Mouse (Mus musculus): ENCODE measurements around the gene Atl1. TPM values are rescaled to one million over a fixed set of nuclear protein-coding genes. Genes with fewer than 3 reads are reported as not detected.

The Atl1 gene
- polyA plus RNA-seq, 2 experiments = 0.73 to 1.1 TPM

DNA sequence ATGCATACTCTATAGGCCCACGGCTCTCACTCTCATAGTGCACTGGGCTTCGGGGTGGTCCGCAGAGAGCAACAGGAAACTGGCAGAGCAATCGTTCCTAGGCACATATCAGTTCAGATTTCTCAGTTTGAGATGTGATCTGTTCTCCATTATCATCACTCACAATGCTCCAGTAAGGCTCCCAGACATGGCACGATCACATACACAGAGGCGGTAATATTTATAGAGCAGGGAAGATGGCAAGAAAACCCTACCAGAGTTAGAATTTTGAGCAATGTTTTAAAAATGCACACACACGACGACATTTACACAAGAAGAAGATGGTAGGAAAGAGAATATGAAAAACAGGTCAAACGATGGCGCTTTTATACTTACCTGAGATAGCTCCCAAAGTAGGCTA is 36.0 kb upstream of the Atl1 start:
- ATAC-seq (ENCODE audit: insufficient read depth) = no peak
- TF ChIP-seq CTCF (IDR thresholded peaks at IDR 0.05; ENCODE audit: low read depth) (no peak), EP300 (IDR thresholded peaks at IDR 0.05; ENCODE audit: low read depth) (no peak)
- Histone ChIP-seq H3K9me3 (ENCODE audit: control insufficient read depth, low read length) (no peaks in the 10 kb centered on the region), H3K9ac (replicated peaks) (no peak overlapping the region), H3K4me2 (ENCODE audit: low read depth) (no peak overlapping the region), H3K27ac (no peak overlapping the region), H3K27me3 (ENCODE audit: control insufficient read depth, insufficient read depth, low read length) (no peaks in the 10 kb centered on the region), H3K4me1 (replicated peaks; ENCODE audit: control insufficient read depth in 2 of 2, insufficient read depth in 2 of 2, low read length in 1 of 2) (peaks cover 24 to 27% of the 10 kb centered on the region in 2 experiments), H3K36me3 (replicated peaks; ENCODE audit: control insufficient read depth, insufficient read depth, low read depth) (peaks cover 20% of the 10 kb centered on the region), H3K4me3 (ENCODE audit: insufficient read depth in 1 of 2, low read depth in 2 of 2, low read length in 2 of 2) (no peak overlapping the region)
- DNase-seq (ENCODE audit: low read depth in 3 of 3, low spot score in 3 of 3) = no peak
- WGBS (ENCODE audit: insufficient replicate concordance) = 89% methylated on average over 10 of the region's 10 CpGs

DNA sequence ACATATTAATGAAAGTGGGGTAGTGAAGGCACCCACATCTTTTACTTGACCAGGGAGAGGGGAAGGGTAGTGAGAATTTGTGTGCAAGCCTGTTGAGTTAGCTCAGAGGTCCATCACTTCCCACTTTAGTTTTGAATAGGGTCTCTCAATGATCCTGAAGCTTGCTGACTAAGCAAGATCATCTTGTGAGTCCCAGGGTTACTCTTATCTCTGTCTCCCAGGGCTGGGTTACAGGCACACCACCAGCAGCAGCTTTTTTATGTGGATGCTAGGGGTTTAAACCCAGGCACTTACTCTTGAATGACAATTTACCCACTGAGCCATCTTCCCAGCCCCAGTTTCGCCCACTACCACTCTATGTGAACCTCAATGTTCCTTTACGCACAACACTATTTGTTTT is 34.8 kb upstream of the Atl1 start:
- no peak overlapping the region for H3K4me3 ChIP-seq (ENCODE audit: insufficient read depth in 1 of 2, low read depth in 2 of 2, low read length in 2 of 2)

DNA sequence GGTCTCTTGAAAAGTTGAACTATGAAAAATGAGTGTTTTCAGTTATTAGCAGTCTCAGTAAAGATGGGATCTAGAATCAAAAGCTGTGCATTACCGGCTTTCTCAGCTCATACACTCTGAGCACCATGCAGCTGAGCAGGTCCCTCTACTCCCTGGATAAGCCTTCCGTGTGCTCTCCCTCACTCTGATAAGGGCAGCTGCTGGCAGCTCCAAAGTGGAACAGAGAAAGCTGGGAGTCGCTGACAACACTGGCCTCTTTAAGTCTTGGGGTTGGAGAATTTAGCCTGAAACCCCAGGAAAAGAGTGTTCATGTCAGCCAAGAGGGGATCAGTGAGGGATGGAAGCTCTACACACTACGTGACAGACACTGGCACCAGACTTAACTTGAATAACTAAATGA is 33.6 kb upstream of the Atl1 start:
- peak overlapping the region; percentile 55 for H3K4me2 ChIP-seq (ENCODE audit: low read depth)
- peak overlapping the region; percentile 66 for H3K27ac ChIP-seq
- peaks cover 24 to 26% of the 10 kb centered on the region in 2 experiments for H3K4me1 ChIP-seq (replicated peaks; ENCODE audit: control insufficient read depth in 2 of 2, insufficient read depth in 2 of 2, low read length in 1 of 2)
- peak; percentile 45 to 61 (median 46) for DNase-seq (ENCODE audit: low read depth in 3 of 3, low spot score in 3 of 3)
- no peaks in the 10 kb centered on the region for H3K9me3 ChIP-seq (ENCODE audit: control insufficient read depth, low read length)
- peaks cover 10% of the 10 kb centered on the region for H3K36me3 ChIP-seq (replicated peaks; ENCODE audit: control insufficient read depth, insufficient read depth, low read depth)
- peak overlapping the region; percentile 35 for H3K9ac ChIP-seq (replicated peaks)
- TF ChIP-seq CTCF (IDR thresholded peaks at IDR 0.05; ENCODE audit: low read depth) (no peak), EP300 (IDR thresholded peaks at IDR 0.05; ENCODE audit: low read depth) (peak; percentile 63)
- H3K27me3 ChIP-seq (ENCODE audit: control insufficient read depth, insufficient read depth, low read length) = no peaks in the 10 kb centered on the region
- WGBS (ENCODE audit: insufficient replicate concordance) = 30% methylated on average over 4 of the region's 4 CpGs
- peak; percentile 83 for ATAC-seq (ENCODE audit: insufficient read depth)
- no peak overlapping the region for H3K4me3 ChIP-seq (ENCODE audit: insufficient read depth in 1 of 2, low read depth in 2 of 2, low read length in 2 of 2)

More for the DNA sequence above, 34.8 kb upstream of the Atl1 start:
- no peaks in the 10 kb centered on the region for H3K9me3 ChIP-seq (ENCODE audit: control insufficient read depth, low read length)
- H3K27me3 ChIP-seq (ENCODE audit: control insufficient read depth, insufficient read depth, low read length) = no peaks in the 10 kb centered on the region
- WGBS (ENCODE audit: insufficient replicate concordance) = 53% methylated on average over 2 of the region's 2 CpGs
- H3K9ac ChIP-seq (replicated peaks) = peak overlapping the region; percentile 31
- peaks cover 24 to 27% of the 10 kb centered on the region in 2 experiments for H3K4me1 ChIP-seq (replicated peaks; ENCODE audit: control insufficient read depth in 2 of 2, insufficient read depth in 2 of 2, low read length in 1 of 2)
- no peak for TF ChIP-seq CTCF (IDR thresholded peaks at IDR 0.05; ENCODE audit: low read depth)
- TF ChIP-seq EP300 (IDR thresholded peaks at IDR 0.05; ENCODE audit: low read depth) = peak; percentile 70
- H3K27ac ChIP-seq = peak overlapping the region; percentile 66
- ATAC-seq (ENCODE audit: insufficient read depth) (peak; percentile 84), DNase-seq (ENCODE audit: low read depth in 3 of 3, low spot score in 3 of 3) (peak; percentile 55 to 67 (median 57))
- peaks cover 13% of the 10 kb centered on the region for H3K36me3 ChIP-seq (replicated peaks; ENCODE audit: control insufficient read depth, insufficient read depth, low read depth)
- H3K4me2 ChIP-seq (ENCODE audit: low read depth) = peak overlapping the region; percentile 55

DNA sequence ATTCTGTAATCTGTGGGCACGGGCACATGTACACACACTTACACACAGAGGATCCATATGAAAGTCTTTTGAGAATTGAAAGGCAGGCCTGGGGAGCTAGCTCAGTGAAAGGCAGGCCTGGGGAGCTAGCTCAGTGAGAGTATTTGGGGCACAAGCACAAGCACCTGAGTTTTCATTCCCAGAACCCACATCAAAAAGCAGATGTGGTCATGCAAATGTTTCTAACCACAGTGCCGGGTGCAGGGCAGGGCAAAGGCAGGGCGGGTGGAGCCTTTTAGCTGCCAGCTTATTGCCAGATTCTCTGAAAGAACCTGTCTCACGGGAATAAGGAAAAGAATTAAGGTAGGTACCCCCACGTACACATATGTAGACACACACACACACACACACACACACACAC is 28.9 kb upstream of the Atl1 start:
- Histone ChIP-seq H3K27ac (no peak overlapping the region), H3K27me3 (ENCODE audit: control insufficient read depth, insufficient read depth, low read length) (no peaks in the 10 kb centered on the region), H3K9me3 (ENCODE audit: control insufficient read depth, low read length) (no peaks in the 10 kb centered on the region), H3K4me3 (ENCODE audit: insufficient read depth in 1 of 2, low read depth in 2 of 2, low read length in 2 of 2) (no peak overlapping the region), H3K4me1 (replicated peaks; ENCODE audit: control insufficient read depth in 2 of 2, insufficient read depth in 2 of 2, low read length in 1 of 2) (peaks cover 6 to 13% of the 10 kb centered on the region in 2 experiments), H3K36me3 (replicated peaks; ENCODE audit: control insufficient read depth, insufficient read depth, low read depth) (peaks cover 4% of the 10 kb centered on the region; the same call in 1 of the 2 replicates), H3K9ac (replicated peaks) (no peak overlapping the region), H3K4me2 (ENCODE audit: low read depth) (no peak overlapping the region)
- WGBS (ENCODE audit: insufficient replicate concordance) = 42% methylated on average over 5 of the region's 5 CpGs
- TF ChIP-seq CTCF (IDR thresholded peaks at IDR 0.05; ENCODE audit: low read depth) (no peak), EP300 (IDR thresholded peaks at IDR 0.05; ENCODE audit: low read depth) (no peak)
- ATAC-seq (ENCODE audit: insufficient read depth) (no peak), DNase-seq (ENCODE audit: low read depth in 3 of 3, low spot score in 3 of 3) (no peak)

GRCm38 (mm10) chr12:69864164-69864692 is 28.2 kb upstream of the Atl1 start:
- Histone ChIP-seq H3K27ac (no peak overlapping the region), H3K4me3 (ENCODE audit: insufficient read depth in 1 of 2, low read depth in 2 of 2, low read length in 2 of 2) (no peak overlapping the region), H3K27me3 (ENCODE audit: control insufficient read depth, insufficient read depth, low read length) (no peaks in the 10 kb centered on the region), H3K4me2 (ENCODE audit: low read depth) (no peak overlapping the region), H3K9ac (replicated peaks) (no peak overlapping the region), H3K4me1 (replicated peaks; ENCODE audit: control insufficient read depth in 2 of 2, insufficient read depth in 2 of 2, low read length in 1 of 2) (peaks cover 0 to 6% of the 10 kb centered on the region in 2 experiments; a peak in 2 of 4 replicates), H3K36me3 (replicated peaks; ENCODE audit: control insufficient read depth, insufficient read depth, low read depth) (peaks cover 4% of the 10 kb centered on the region; the same call in 1 of the 2 replicates), H3K9me3 (ENCODE audit: control insufficient read depth, low read length) (no peaks in the 10 kb centered on the region)
- no peak for DNase-seq (ENCODE audit: low read depth in 3 of 3, low spot score in 3 of 3)
- TF ChIP-seq CTCF (IDR thresholded peaks at IDR 0.05; ENCODE audit: low read depth) (no peak), EP300 (IDR thresholded peaks at IDR 0.05; ENCODE audit: low read depth) (no peak)
- ATAC-seq (ENCODE audit: insufficient read depth) = no peak
- 53% methylated on average over 4 of the region's 4 CpGs for WGBS (ENCODE audit: insufficient replicate concordance)

Measured in liver, embryonic 14.5 days (tissue).